ENCODE assay signal across 9 mouse cellular contexts in the genomic region with DNA sequence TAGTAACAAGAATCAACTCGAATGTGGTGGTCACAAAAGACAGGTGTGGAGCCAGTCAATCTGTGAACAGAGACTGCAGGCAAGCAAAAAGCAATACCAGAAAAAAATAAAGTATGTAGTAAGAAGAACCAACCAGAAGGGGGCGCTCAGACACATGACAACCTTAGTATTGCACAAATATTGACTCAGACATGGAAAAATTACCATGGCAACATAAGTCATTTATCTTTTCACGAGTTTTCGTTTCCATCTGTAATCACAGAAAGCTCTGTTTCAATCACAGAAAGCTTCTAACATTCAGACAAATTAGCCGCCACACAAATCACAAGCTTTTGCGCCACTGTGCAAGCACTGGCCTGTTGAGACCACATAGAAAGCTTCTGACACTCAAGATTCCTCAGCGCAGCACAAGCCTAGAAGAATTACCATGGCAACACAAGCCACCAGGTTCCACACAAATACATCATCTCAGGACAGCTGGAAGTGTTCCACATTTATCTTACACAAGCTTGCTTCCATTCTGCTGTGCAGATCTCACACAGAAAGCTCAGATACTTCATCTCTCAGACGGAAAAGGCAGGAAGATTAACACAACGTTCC. TPM values are rescaled to one million over a fixed set of nuclear protein-coding genes. Genes with fewer than 3 reads are reported as not detected.
DNase-seq lines count a peak whose midpoint lies in the region; ATAC-seq lines count a peak whose summit lies in the region.
"Had no signal": no experiment of that assay in that cellular context is flagged by ENCODE, and none has a peak within 500 bp of the region (broad histone marks: within the 10 kb centered on the region; RNA-seq: fewer than 3 reads in every experiment).

No protein-coding gene starts in this region.

- no peaks in the 10 kb centered on the region for H3K9me3 ChIP-seq in hindbrain, embryonic 11.5 days (ENCODE audit: control insufficient read depth, low read length)
- H3K9me3 ChIP-seq in hindbrain, embryonic 10.5 days, result no peaks in the 10 kb centered on the region
- no peaks in the 10 kb centered on the region for H3K9me3 ChIP-seq in embryonic facial prominence, embryonic 11.5 days (replicated peaks; ENCODE audit: control insufficient read depth, low read length)
- H3K9me3 ChIP-seq: stomach, embryonic 15.5 days had no signal

- no peaks in the 10 kb centered on the region for H3K27me3 ChIP-seq in hindbrain, embryonic 11.5 days (ENCODE audit: control insufficient read depth, insufficient read depth, low read length)
- H3K27me3 ChIP-seq in hindbrain, embryonic 10.5 days (ENCODE audit: insufficient read depth, poor library complexity, severe bottlenecking), result no peaks in the 10 kb centered on the region; the same call in 1 of the 2 replicates
- no peaks in the 10 kb centered on the region for H3K27me3 ChIP-seq in embryonic facial prominence, embryonic 11.5 days (ENCODE audit: control insufficient read depth, insufficient read depth, low read length)
- H3K27me3 ChIP-seq: stomach, embryonic 15.5 days had no signal

- no peak overlapping the region for H3K9ac ChIP-seq in hindbrain, embryonic 11.5 days (ENCODE audit: low read depth, low read length)
- no peak overlapping the region for H3K9ac ChIP-seq in embryonic facial prominence, embryonic 11.5 days (replicated peaks; ENCODE audit: low read length)
- H3K9ac ChIP-seq: stomach, embryonic 15.5 days had no signal

- H3K36me3 ChIP-seq in hindbrain, embryonic 11.5 days (ENCODE audit: control insufficient read depth, insufficient read depth, low read length), result no peaks in the 10 kb centered on the region
- H3K36me3 ChIP-seq in hindbrain, embryonic 10.5 days, result no peaks in the 10 kb centered on the region
- no peaks in the 10 kb centered on the region for H3K36me3 ChIP-seq in embryonic facial prominence, embryonic 11.5 days (replicated peaks; ENCODE audit: control insufficient read depth, insufficient read depth, low read depth, low read length)
- H3K36me3 ChIP-seq: stomach, embryonic 15.5 days had no signal

- no peak overlapping the region for H3K27ac ChIP-seq in hindbrain, embryonic 11.5 days (ENCODE audit: low read depth, low read length)
- no peak overlapping the region for H3K27ac ChIP-seq in hindbrain, embryonic 10.5 days
- no peak overlapping the region for H3K27ac ChIP-seq in embryonic facial prominence, embryonic 11.5 days (replicated peaks; ENCODE audit: low read depth, low read length)
- H3K27ac ChIP-seq: stomach, embryonic 15.5 days had no signal

- no peak overlapping the region for H3K4me3 ChIP-seq in hindbrain, embryonic 11.5 days (ENCODE audit: low read depth, low read length)
- no peak overlapping the region for H3K4me3 ChIP-seq in hindbrain, embryonic 10.5 days
- H3K4me3 ChIP-seq in embryonic facial prominence, embryonic 11.5 days (ENCODE audit: low read depth, low read length), result no peak overlapping the region
- H3K4me3 ChIP-seq: stomach, embryonic 15.5 days had no signal

- no peak for ATAC-seq in hindbrain, embryonic 11.5 days (ENCODE audit: low FRiP score)
- ATAC-seq in embryonic facial prominence, embryonic 11.5 days (replicated peaks; ENCODE audit: insufficient number of reproducible peaks, low FRiP score, low TSS enrichment, low read depth), result no peak

- H3K4me2 ChIP-seq in hindbrain, embryonic 11.5 days (replicated peaks; ENCODE audit: low read depth, low read length), result no peak overlapping the region
- no peak overlapping the region for H3K4me2 ChIP-seq in embryonic facial prominence, embryonic 11.5 days (ENCODE audit: low read depth, low read length)
- H3K4me2 ChIP-seq: stomach, embryonic 15.5 days had no signal

- DNase-seq in hindbrain, embryonic 11.5 days (ENCODE audit: low spot score), result peak; percentile 30
- DNase-seq in hindbrain, embryonic 10.5 days (ENCODE audit: low spot score), result no peak
- peak; percentile 36 for DNase-seq in A20 (ENCODE audit: low read depth, low spot score)
- peak; percentile 26 for DNase-seq in R1 (ENCODE audit: low read depth, low spot score)
- DNase-seq in embryonic facial prominence, embryonic 11.5 days (ENCODE audit: low spot score), result peak; percentile 33
- peak; percentile 5 to 19 for DNase-seq in left cerebral cortex, adult 9 months (ENCODE audit: low spot score in 2 of 2)
- peak; percentile 18 to 35 for DNase-seq in right cerebral cortex, adult 2 months (ENCODE audit: low spot score in 2 of 2)
- no peak for DNase-seq in spleen, adult 12 weeks (ENCODE audit: low spot score)

- 51% methylated on average over 9 of the region's 9 CpGs for WGBS in hindbrain, embryonic 11.5 days
- 57% methylated on average over 9 of the region's 9 CpGs for WGBS in hindbrain, embryonic 10.5 days
- WGBS in embryonic facial prominence, embryonic 11.5 days, result 57% methylated on average over 9 of the region's 9 CpGs

- H3K4me1 ChIP-seq in hindbrain, embryonic 11.5 days (replicated peaks; ENCODE audit: control insufficient read depth, insufficient read depth, low read length), result no peaks in the 10 kb centered on the region
- H3K4me1 ChIP-seq in hindbrain, embryonic 10.5 days (replicated peaks), result no peaks in the 10 kb centered on the region
- no peaks in the 10 kb centered on the region for H3K4me1 ChIP-seq in embryonic facial prominence, embryonic 11.5 days (ENCODE audit: control insufficient read depth, insufficient read depth, low read length)
- H3K4me1 ChIP-seq: stomach, embryonic 15.5 days had no signal

RNA-seq across cellular contexts. Expression of gene Prame, which starts 24.8 kb away (rescaled TPM):
- polyA plus RNA-seq in hindbrain, embryonic 11.5 days (2014; fragmentation: Nextera tagmentation; extraction: Ambion mirVana), result 0.12 TPM in 1 of 2 replicates, not detected in the other
- polyA plus RNA-seq in hindbrain, embryonic 10.5 days (2016; fragmentation: Nextera tagmentation; extraction: Ambion mirVana), result not detected in 2 replicates
- polyA plus RNA-seq in embryonic facial prominence, embryonic 11.5 days (2014; fragmentation: Nextera tagmentation; extraction: Ambion mirVana), result 0.25 TPM in 1 of 2 replicates, not detected in the other
- polyA plus RNA-seq: stomach, embryonic 15.5 days had no signal

RNA-seq across cellular contexts. Expression of gene Tcp11x2, which starts 41.3 kb away (rescaled TPM):
- polyA plus RNA-seq in hindbrain, embryonic 11.5 days (2014; fragmentation: Nextera tagmentation; extraction: Ambion mirVana), result not detected in 2 replicates
- polyA plus RNA-seq in hindbrain, embryonic 10.5 days (2016; fragmentation: Nextera tagmentation; extraction: Ambion mirVana), result 0.11 TPM in 1 of 2 replicates, not detected in the other
- polyA plus RNA-seq in embryonic facial prominence, embryonic 11.5 days (2014; fragmentation: Nextera tagmentation; extraction: Ambion mirVana), result not detected in 2 replicates
- polyA plus RNA-seq: stomach, embryonic 15.5 days had no signal

RNA-seq across cellular contexts. Expression of gene Nxf7, which starts 53.7 kb away (rescaled TPM):
- polyA plus RNA-seq in hindbrain, embryonic 11.5 days (2014; fragmentation: Nextera tagmentation; extraction: Ambion mirVana), result not detected in 2 replicates
- not detected in 2 replicates for polyA plus RNA-seq in hindbrain, embryonic 10.5 days (2016; fragmentation: Nextera tagmentation; extraction: Ambion mirVana)
- polyA plus RNA-seq in embryonic facial prominence, embryonic 11.5 days (2014; fragmentation: Nextera tagmentation; extraction: Ambion mirVana), result 0.08 TPM in 1 of 2 replicates, not detected in the other

Comparison
In these comparisons a context has a peak if more than half of its experiments do, and no peak if none do; other contexts are left out.
1. DNase-seq: peak in hindbrain, embryonic 11.5 days (single experiment), A20 (single experiment), R1 (single experiment), embryonic facial prominence, embryonic 11.5 days (single experiment), left cerebral cortex, adult 9 months (2 of 2) and right cerebral cortex, adult 2 months (2 of 2); none in hindbrain, embryonic 10.5 days (single experiment) and spleen, adult 12 weeks (single experiment).